7 mouse cellular contexts compared by ENCODE assay signal in genomic region chr7:120635821-120636220, GRCm38 (mm10). TPM values are rescaled to one million over a fixed set of nuclear protein-coding genes. Genes with fewer than 3 reads are reported as not detected.
DNase-seq lines count a peak whose midpoint lies in the region; ATAC-seq and TF ChIP-seq lines count a peak whose summit lies in the region.

No protein-coding gene starts in this region.

- no peaks in the 10 kb centered on the region for H3K27me3 ChIP-seq in thymus, adult 2 months (ENCODE audit: control insufficient read depth, insufficient read depth, low read length)
- no peaks in the 10 kb centered on the region for H3K27me3 ChIP-seq in hindbrain, embryonic 14.5 days (ENCODE audit: control insufficient read depth, insufficient read depth, low read length)

- peak overlapping the region; percentile 95 for H3K9ac ChIP-seq in hindbrain, embryonic 14.5 days

- no peak for TF ChIP-seq POLR2A in thymus, adult 2 months (IDR thresholded peaks at IDR 0.05; ENCODE audit: control insufficient read depth, extremely low read depth, insufficient read depth, low read length, poor library complexity)

- H3K4me3 ChIP-seq in thymus, adult 2 months (ENCODE audit: control insufficient read depth, insufficient read depth, low read length) = peak overlapping the region; percentile 77
- peak overlapping the region; percentile 95 for H3K4me3 ChIP-seq in hindbrain, embryonic 14.5 days (replicated peaks; ENCODE audit: low read length)

- no peak for TF ChIP-seq CTCF in thymus, adult 2 months (IDR thresholded peaks at IDR 0.05; ENCODE audit: borderline replicate concordance, control insufficient read depth, extremely low read depth, insufficient read depth, low read length, poor library complexity)

- peaks cover 14% of the 10 kb centered on the region for H3K36me3 ChIP-seq in thymus, adult 2 months (ENCODE audit: control insufficient read depth, insufficient read depth, low read length)
- H3K36me3 ChIP-seq in hindbrain, embryonic 14.5 days (replicated peaks; ENCODE audit: control insufficient read depth, insufficient read depth) = peaks cover 31% of the 10 kb centered on the region

- ATAC-seq in hindbrain, embryonic 14.5 days (ENCODE audit: low FRiP score) = no peak
- peak; percentile 35 for ATAC-seq in megakaryocyte-erythroid progenitor cell, adult 5-6 weeks (replicated peaks; ENCODE audit: low FRiP score, low TSS enrichment, poor library complexity, severe bottlenecking)

- under 1% methylated on average over 11 of the region's 11 CpGs for WGBS in thymus, adult 2 months
- under 1% methylated on average over 11 of the region's 11 CpGs for WGBS in hindbrain, embryonic 14.5 days

- peak overlapping the region; percentile 45 for H3K27ac ChIP-seq in thymus, adult 2 months (ENCODE audit: control insufficient read depth, insufficient read depth, low read length)
- peak overlapping the region; percentile 93 for H3K27ac ChIP-seq in hindbrain, embryonic 14.5 days

- peak; percentile 24 for DNase-seq in thymus, adult 2 months
- no peak for DNase-seq in thymus, adult 18-20 months
- peak; percentile 31 for DNase-seq in embryo, embryonic 11 days
- no peak for DNase-seq in hindbrain, embryonic 14.5 days (ENCODE audit: low spot score)
- no peak for DNase-seq in layer of hippocampus, postnatal 10 days (ENCODE audit: low spot score in 2 of 2)
- no peak for DNase-seq in frontal cortex, postnatal 36 days (ENCODE audit: low spot score in 2 of 2)

- peaks cover 5% of the 10 kb centered on the region for H3K4me1 ChIP-seq in thymus, adult 2 months (replicated peaks; ENCODE audit: control insufficient read depth, insufficient read depth, low read length)
- peaks cover 18% of the 10 kb centered on the region for H3K4me1 ChIP-seq in hindbrain, embryonic 14.5 days (replicated peaks; ENCODE audit: control insufficient read depth, insufficient read depth, low read length)

- no peaks in the 10 kb centered on the region for H3K9me3 ChIP-seq in hindbrain, embryonic 14.5 days (ENCODE audit: control insufficient read depth, low read length)

- peak overlapping the region; percentile 91 for H3K4me2 ChIP-seq in hindbrain, embryonic 14.5 days (replicated peaks)

RNA-seq across cellular contexts. Expression of gene Uqcrc2, which starts 0.8 kb away (rescaled TPM):
- 70.4 and 89.4 TPM in 2 replicates for polyA plus RNA-seq in thymus, adult 2 months (2012; rRNA removed)
- polyA plus RNA-seq in hindbrain, embryonic 14.5 days (2014; fragmentation: Nextera tagmentation; extraction: Ambion mirVana) = 249 and 268 TPM in 2 replicates
- 207 and 215 TPM in 2 replicates for total RNA-seq in megakaryocyte-erythroid progenitor cell, adult 5-6 weeks (2014; fragmentation: Nextera tagmentation)
- total RNA-seq in megakaryocyte-erythroid progenitor cell, adult 5-6 weeks (2017) = 222 and 233 TPM in 2 replicates
- total RNA-seq in layer of hippocampus, postnatal 10 days (2021) = 100 to 1,000 TPM; 218 to 263 TPM

RNA-seq across cellular contexts. Expression of gene Pdzd9, which starts 34.3 kb away (rescaled TPM):
- 0.05 TPM in 1 of 2 replicates, not detected in the other for polyA plus RNA-seq in thymus, adult 2 months (2012; rRNA removed)
- polyA plus RNA-seq in hindbrain, embryonic 14.5 days (2014; fragmentation: Nextera tagmentation; extraction: Ambion mirVana) = 0.43 and 0.76 TPM in 2 replicates
- not detected in 2 replicates for total RNA-seq in megakaryocyte-erythroid progenitor cell, adult 5-6 weeks (2014; fragmentation: Nextera tagmentation)
- total RNA-seq in megakaryocyte-erythroid progenitor cell, adult 5-6 weeks (2017) = not detected in 2 replicates
- under 1 TPM in 1 of 2 experiments, not detected in 1; 0.27 TPM for total RNA-seq in layer of hippocampus, postnatal 10 days (2021)

RNA-seq across cellular contexts. Expression of gene Mosmo, which starts 41.6 kb away (rescaled TPM):
- 29.8 and 31.0 TPM in 2 replicates for polyA plus RNA-seq in thymus, adult 2 months (2012; rRNA removed)
- 13.1 and 13.6 TPM in 2 replicates for polyA plus RNA-seq in hindbrain, embryonic 14.5 days (2014; fragmentation: Nextera tagmentation; extraction: Ambion mirVana)
- 31.7 and 38.8 TPM in 2 replicates for total RNA-seq in megakaryocyte-erythroid progenitor cell, adult 5-6 weeks (2014; fragmentation: Nextera tagmentation)
- total RNA-seq in megakaryocyte-erythroid progenitor cell, adult 5-6 weeks (2017) = 15.4 and 42.1 TPM in 2 replicates
- 10 to 100 TPM; 50.0 to 57.7 TPM for total RNA-seq in layer of hippocampus, postnatal 10 days (2021)

Comparison
In these comparisons a context has a peak if more than half of its experiments do, and no peak if none do; other contexts are left out.
1. DNase-seq: peak in thymus, adult 2 months (single experiment) and embryo, embryonic 11 days (single experiment); none in thymus, adult 18-20 months (0 of 2), hindbrain, embryonic 14.5 days (single experiment), layer of hippocampus, postnatal 10 days (0 of 2) and frontal cortex, postnatal 36 days (0 of 2).